Mouse (Mus musculus) gastrocnemius, postnatal 14 days (tissue): ENCODE measurements around the gene Cd164l2. TPM values are rescaled to one million over a fixed set of nuclear protein-coding genes. Genes with fewer than 3 reads are reported as not detected.

Experiments used
- DNase-seq: peaks from one replicate; pipeline ENCODE4 v3.0.0; 2021; ENCODE audit warnings: mixed read lengths
- intact Hi-C: fragments of 180-260 bp; cut with DNase I; formaldehyde crosslinking; loops from one replicate; pipeline ENCODE4 v1.15.1; 2025; ENCODE audit warnings: low total_unique reads
- long read RNA-seq, 2 experiments: library from polyadenylated mRNA; stranded (forward); transcript quantifications; one replicate each; pipeline ENCODE4 v2.0.0; 2021
- total RNA-seq, 2 experiments: library from RNA; stranded (reverse); gene quantifications; 2 replicates each; pipeline ENCODE4 v1.2.3; 2021

Gene Cd164l2
- not detected for total RNA-seq
- long read RNA-seq, experiment 1 = 0 reads
- long read RNA-seq, experiment 2 = 0 reads

DNA sequence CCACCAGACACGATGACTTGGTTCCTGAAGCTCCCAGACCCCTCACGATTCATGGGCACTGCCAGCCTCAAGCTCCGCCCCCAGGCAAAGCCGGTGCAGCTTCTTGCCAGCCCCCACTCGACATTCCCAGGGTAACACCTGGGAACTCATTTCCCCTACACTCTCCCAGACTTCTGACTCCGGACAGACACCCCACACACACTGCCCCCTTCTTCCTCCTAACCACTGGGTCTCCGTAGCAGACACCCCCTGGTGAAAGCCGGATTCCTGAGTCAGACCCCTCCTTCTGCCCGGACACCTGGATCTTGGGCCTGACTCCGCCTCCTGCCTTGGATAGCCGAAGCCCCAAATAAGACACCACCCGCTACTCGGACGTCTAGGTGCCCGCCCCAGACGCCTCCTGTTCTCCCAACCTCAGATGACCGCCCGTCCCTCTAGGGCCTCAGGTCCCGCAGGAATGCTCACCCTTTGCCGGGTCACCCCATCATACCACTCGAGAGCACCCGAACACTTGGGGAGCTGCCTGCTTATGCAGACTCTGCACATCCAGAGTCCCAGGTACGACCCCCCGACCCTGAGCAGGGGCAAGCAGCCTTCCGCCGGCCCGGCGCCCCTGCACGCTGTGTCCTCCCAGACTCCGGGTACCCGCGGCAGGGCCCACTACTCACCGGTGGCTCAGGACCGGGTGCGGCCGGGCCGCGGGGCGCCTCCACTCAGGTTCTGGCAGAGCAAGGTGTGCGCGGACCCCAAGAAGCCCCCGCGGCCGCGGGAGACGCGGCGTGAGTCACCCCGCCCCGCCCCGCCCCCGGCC, at the start of gene Cd164l2, which contains the start of gene Gpr3:
Gene Cd164l2, plus strand, starts transcription at position 381 of the 811 bp plus-strand sequence.
Gene Gpr3, minus strand, starts transcription at position 786 of the 811 bp plus-strand sequence.
- DNase-seq = no peak
- intact Hi-C loops = no loop called here

DNA sequence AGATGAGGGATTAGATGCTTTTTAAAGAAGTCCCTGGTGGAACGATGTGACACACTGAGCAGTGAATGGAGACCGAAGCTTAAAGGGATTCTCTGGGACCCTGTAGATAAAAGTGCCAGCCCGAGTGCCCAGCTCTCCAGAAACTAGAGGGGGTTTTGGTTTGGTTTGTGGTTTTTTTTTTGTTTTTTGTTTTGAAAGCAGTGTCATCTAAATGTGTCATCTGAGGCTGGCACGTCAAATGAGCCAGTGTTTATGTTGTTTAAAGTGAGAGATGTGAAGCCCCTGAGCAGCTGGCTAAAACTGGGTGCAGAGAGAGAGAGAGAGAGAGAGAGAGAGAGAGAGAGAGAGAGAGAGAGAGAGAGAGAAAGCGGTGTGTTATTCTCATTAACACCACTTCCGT, 49.7 kb upstream of the Cd164l2 start:
- no peak for DNase-seq
- intact Hi-C loops = no loop called here

DNA sequence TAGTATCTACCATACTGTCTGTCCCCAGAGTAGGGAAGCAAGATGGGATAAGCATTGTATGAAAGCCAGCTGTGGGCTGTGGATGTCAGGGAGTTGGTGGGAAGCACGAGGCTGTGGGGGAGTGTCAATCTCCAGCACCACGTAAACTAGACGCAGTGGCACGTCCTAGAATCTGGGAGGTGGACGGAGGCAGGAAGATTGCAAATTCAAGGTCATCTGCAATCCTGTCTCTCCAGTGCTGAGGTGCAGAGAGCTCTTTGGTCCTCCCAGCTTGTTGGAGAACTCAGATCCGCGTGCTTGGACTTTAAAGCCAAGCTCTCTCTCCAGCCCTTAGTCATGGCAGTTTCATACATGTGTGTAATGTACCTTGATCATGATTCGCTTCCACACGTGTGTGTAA, 45.2 kb upstream of the Cd164l2 start:
- intact Hi-C loops = no loop called here

DNA sequence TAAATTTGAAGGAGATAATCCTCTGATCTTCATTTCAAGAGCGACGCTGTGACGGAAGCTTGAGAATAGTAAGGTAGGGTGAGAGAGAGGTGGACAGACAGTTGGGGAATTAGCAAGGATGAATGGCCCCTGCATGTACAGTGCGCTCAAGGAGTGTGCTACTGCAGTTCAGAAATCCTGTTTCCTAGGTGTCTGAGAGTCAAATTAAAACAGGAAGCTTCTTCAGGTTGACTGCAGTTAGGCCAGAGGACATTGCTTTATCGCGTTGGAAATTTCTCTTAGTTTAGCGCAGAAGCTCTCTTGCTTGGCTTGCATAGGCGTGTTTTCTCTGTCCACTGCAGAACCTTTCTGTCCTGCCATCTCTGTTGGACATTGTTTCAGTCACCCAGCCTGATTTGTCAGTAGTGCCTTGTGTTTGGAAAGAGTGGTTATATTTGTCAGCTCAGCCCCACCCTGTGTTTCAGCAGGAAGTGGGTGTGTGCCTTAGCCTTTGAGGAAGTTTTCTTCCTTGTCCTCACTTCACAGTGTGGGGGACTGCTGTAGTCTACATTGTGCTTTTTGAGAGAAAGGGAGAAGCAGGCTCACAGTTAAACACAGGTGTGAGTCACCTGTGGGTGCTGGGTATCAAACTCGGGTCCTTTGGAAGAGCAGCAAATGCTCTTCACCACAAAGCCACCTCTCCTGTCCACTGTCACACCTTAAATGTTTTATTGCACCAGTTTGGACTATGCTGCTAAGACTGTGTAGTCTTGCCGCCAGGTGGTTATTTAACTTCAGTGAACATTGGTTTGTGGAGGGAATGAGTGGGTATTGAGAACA, 42.5 kb upstream of the Cd164l2 start:
- intact Hi-C loops = no loop called here

More for the DNA sequence above, 45.2 kb upstream of the Cd164l2 start:
- no peak for DNase-seq

DNA sequence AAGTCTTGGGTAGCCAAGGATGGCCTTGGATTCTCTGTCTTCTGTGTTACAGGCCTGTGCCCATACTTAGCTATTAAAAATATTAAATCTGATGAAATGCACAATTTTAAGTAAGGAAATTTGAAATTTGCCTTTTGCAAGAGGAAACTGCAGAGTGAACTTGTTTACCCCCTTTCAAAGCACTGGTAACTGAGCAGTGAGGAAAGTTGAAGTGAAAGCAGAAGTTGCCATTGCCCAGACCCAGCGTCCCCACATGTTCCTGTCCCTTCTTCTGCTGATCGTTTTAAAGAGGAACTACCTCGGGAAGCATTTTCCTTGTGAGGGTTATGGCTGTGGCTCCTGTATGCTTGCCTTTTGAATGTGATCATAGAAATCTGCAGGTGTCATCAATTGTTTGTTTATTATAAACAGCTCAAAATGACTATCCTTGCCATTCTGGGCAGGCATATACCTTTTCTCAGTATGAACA, 41.8 kb upstream of the Cd164l2 start:
- intact Hi-C loops = no loop called here

More for the DNA sequence above, 42.5 kb upstream of the Cd164l2 start:
- DNase-seq = no peak

DNA sequence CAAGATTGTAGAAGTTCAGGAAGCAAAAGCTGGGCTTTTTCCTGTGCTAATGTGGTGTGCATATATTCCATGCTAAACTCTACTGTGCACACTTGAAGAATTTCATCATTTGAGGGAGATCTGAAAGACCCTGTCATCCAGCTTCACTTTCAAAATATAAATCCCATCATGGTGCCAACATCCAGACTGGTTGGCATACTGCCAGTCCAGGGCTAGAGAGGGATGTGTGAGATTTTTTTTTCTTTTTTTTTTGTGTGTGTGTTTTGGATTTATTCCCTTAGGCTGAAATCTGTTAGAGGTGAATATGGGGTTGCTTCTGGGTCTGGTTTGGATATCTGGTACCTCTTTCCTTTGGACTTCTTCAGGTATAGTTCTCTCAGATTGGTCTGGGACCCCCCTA, 41.3 kb upstream of the Cd164l2 start:
- no peak for DNase-seq
- intact Hi-C loops = no loop called here

More for the DNA sequence above, 41.8 kb upstream of the Cd164l2 start:
- no peak for DNase-seq

DNA sequence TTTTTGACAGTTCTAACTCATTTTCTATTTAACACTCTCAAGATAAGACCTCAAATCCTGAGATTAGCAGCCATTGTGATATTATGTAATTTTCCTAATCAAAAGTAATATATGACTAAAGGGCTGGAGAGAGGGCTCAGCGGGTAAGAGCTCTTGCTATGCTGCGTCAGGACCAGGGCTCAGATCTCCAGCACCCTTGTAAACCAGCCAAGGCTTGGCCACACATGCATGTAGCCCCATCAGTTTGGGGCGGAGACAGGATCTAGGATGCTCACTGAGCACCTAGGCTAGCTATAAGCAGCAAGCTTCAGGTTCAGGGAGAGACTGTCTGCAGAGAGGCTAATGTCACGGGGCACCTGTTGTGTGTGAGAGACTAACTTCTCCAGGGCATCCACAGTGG, 39.5 kb upstream of the Cd164l2 start:
- intact Hi-C loops = no loop called here
- no peak for DNase-seq

DNA sequence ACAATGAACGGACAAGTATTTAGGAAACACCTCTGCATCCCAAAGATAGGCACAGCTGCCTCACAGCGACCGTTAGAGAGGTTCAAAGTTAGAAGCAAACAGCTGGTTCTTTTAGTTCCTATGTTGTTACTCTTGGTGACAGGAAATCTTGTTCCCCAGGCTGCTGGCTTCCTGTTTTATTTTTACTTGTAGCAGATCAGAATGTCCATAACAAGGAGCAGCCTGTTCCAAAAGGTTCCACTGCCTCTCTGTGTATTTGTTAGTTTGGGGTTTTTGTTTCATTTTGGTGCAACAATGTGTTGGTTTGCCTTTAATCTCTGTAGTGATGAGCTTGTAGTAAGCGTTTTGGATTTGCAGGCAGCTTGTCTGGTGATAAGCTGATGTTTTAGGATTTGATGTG, 37.6 kb upstream of the Cd164l2 start:
- DNase-seq = no peak
- intact Hi-C loops = no loop called here

DNA sequence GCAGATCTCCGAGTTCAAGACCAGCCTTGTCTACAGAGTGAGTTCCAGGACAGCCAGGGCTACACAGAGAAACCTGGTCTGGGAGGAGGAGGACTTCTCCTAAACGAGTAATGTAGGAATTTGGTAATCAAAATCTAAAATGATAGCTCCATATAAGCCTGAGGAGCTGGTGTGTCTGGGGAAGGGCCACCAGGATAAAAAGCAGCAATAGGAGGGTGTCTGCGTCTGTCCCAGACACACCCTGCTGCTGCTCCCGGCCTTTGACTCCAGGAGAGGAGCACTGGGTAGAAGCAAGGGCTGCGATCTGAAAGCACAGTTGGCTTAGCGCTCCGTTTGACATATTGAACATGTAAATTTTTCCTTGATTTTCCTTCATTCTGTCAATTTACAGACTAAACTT, 36.7 kb upstream of the Cd164l2 start:
- no peak for DNase-seq
- intact Hi-C loops = no loop called here

DNA sequence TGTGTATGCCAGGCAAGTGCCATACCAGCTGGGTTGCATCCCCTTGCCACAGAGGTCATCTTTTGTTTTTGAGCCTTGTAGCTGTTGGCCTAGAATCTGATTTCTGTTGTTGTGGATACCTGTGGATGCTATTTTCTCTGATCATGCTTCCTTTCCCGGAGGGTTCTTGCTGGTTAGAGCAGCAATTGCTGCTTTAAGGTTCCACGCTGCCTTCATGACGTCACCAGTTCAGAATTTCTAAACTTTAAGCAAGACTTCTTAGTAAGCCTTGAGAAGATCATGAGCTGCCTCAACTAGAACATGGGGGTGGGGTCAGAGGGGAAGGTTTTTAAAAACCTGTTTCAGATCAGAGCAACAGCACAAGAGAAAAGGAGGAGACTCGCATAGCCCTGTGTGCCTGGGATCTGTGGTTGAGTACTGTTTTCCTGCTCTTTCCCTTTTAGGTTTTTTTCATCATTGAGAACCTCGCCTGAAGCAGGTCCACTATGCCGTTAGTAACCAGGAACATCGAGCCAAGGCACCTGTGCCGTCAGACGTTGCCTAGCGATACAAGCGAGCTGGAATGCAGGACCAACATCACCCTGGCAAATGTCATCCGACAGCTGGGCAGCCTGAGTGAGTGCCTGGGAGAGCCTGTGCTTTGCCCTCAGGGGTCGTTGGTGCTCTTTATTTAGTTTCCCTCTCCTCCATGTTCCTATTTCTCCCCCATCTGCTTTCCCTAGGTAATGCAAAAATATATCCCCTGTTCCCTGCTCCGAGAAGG, 35.8 kb upstream of the Cd164l2 start:
- DNase-seq = peak; percentile 41
- intact Hi-C loops = no loop called here

DNA sequence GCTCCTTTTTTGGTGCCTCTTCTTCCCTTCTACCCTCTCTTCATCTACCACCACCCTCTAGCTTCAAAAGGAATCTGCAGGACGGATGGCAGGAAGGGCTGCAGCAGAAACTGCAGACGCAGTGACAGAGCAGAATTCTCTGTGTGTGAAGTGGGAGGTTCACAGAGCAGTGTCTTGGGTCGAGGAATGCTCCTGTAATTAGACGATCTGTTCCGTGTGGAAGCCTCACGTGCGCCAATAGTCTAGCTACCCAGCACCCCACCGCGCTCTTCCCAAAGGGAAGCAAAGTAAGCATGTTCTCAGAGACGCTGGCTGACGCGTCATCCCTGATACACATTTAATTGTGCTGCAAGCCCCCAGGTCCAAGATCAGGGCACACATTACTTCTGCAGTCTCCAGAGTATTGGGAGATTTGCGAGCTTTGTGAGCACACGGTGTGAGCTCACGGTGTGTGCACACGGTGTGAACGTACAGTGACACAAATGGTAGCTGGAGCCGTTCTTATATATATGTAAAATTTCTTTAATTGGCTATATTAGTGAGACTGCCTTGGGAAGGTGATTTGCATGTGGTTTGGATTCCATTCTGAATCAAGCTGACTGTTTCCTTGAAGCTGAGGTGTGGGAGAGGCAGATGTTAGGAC, 35.0 kb upstream of the Cd164l2 start:
- DNase-seq = no peak
- intact Hi-C loops = no loop called here

DNA sequence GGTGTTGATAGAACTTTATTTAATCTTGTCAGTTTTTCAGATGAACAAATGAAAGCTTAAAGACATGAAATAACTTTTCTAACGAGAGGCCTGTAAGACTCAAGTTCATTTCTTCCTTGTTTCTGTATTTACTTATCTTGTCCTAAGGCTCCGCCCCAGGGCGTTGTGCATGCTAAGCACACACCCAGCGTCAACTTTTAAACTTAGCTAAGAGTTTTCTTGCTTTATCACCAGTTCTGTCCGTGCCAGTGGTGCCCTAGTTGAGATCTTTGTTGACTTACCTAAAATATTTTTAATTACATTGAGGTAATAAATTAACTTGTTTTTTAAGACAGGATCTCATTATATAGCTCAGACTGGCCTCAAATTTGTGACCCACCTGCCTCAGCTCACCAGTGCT, 33.6 kb upstream of the Cd164l2 start:
- no peak for DNase-seq
- intact Hi-C loops = no loop called here

DNA sequence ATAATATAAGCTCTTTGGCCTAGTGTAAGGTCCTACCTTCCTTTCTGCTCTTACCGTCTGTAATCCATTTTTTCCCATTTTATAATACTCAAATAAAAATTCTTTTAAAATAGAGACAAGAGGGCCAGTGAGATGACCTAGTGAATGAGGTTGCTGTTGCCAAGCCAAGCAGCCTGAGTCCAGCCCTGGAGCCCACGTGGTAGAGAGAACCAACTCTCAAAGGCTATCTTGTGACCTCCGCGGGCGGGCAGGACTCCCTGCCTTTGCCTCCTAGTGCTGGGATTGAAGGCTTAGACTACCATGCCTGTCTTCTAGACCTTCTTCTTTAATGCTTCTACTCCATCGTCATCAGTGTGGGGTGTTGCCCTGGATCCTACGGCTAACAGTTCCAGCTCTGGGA, 32.7 kb upstream of the Cd164l2 start:
- no peak for DNase-seq
- intact Hi-C loops = no loop called here

DNA sequence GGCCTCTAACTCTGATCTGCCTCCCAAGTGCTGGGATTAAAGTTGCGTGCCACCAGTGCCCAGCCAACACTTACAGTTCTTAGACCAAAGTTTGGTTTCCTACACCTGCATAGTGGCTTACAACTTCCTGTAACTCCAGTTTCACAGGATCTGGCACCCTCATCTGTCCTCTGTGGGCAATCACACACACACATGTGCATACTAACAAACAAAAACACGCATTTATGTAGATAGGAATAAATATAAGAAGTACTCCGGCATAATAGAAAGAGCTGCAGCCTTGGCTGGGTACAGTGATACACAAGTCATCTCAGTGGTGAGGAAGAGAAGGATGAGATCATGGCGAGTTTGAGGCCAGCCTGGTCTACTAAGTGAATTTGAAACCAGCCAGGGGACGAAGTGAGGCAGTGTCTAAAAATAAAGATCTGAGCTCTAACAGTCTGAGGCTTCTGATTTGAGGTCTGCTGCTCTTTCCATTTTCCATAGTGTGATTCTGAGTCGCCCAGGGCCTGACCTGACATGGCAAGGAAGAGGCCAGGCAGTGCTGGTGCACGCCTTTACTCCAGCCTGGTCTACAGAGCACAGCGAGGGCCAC, 29.4 kb upstream of the Cd164l2 start:
- DNase-seq = no peak
- intact Hi-C loops = no loop called here

DNA sequence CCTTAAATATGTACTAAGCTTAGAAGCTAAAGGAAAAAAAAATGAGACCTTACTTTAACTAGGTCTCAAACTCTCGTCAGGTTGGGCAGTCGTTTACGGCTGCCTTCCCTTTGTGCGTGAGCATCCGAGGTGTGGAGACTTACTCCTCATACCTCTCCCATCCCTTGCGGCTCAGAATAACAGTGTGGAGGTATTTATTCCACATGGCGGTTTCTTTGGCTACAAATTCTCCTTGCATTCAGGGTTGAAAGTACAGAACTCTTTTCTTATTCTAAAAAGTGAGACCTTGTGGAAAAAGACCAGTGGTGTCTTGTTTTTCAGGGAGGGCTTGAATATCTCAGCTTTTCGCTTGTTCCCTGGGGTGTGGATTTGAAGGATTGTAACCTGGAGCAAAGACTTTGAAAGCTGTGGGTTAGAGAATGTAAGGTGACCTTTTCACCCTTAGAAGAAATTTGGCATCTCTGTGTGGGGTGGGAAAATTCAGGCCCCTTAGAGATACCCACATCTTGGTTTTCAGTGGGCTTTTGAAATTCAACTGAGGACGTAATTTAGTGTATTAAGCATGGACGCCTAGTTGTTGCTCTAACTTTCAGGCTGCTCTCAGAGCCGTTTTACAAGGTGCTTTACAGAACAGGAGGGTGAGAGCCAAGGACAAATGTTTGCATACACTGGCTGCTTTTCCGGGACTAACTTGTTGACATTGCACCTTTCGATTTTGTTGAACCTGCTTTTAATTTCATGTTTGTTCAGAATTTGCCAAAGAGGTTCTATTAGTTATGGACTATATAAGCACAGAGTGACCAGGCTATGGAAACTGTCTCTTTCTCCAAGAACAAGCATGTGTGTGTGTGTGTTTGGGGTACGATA, 27.7 kb upstream of the Cd164l2 start:
- no peak for DNase-seq
- intact Hi-C loops = no loop called here

DNA sequence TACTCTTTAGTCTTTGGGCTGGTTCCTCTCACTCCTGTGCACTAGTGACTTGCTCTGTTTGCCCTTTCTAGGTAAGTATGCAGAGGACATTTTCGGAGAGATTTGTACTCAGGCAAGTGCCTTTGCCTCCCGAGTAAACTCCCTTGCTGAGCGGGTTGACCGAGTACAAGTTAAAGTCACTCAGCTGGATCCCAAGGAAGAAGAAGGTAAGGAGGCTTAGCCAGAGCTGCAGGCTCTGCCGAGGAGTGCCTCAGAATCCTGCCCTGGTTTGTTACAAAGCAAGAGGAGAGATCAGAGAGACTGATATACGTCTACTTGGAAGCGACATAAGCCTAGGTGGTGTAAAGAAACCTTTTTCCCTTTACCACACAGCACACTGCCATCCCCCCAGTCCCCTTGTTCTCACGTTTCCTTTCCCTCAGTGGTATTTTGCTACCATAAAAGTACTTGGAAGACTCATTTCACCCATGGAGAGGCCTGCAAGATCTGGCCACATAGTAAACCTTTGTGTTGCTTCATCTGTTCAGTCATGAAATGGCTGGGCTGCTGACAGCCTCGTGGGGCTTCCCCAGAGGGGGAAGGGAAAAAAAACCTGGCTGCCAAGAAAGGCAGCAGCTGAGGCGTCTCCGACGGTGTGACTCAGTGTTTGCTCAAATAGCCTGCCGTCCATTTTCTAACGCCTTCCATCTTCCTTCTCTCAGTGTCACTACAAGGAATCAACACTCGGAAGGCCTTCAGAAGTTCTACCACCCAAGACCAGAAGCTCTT, 26.8 kb upstream of the Cd164l2 start:
- intact Hi-C loops = no loop called here
- DNase-seq = peak; percentile 81

DNA sequence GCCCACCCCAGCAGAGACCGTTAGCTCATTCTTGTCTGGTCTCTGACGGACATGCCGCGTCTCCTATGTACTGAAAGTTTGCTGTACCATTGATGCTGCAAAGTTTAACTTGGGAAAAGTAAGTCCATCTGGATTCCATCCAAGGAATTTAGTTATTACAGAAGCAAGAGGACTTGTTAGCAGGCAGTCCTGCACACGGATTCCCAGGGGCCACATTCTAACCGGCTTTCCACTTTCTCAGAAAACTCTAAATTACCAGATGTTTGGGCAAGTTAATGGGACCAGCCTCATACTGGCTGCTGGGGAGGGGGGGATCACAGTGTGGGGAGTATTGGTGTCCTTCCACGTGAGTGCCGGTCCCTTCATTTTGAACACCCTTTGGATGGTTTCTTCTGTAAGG, 26.0 kb upstream of the Cd164l2 start:
- no peak for DNase-seq
- intact Hi-C loops = no loop called here
